Mouse (Mus musculus): Measurements from ENCODE around the gene Syt1. TPM values are rescaled to one million over a fixed set of nuclear protein-coding genes. Genes with fewer than 3 reads are reported as not detected.

Syt1 gene
- polyA plus RNA-seq, 1 experiment from 2014 or later, result 1.0 TPM

GRCm38 (mm10) chr10:108763722-108764121 lies 247.1 kb downstream of the Syt1 start:
- no peak overlapping the region for H3K4me3 ChIP-seq (ENCODE audit: low read length)
- H3K9ac ChIP-seq (ENCODE audit: low read depth, low read length), result no peak overlapping the region
- H3K27me3 ChIP-seq (ENCODE audit: control insufficient read depth, insufficient read depth, low read length), result no peaks in the 10 kb centered on the region
- H3K4me2 ChIP-seq (replicated peaks; ENCODE audit: low read depth, low read length), result no peak overlapping the region
- H3K4me1 ChIP-seq (ENCODE audit: control insufficient read depth, insufficient read depth, low read length), result no peaks in the 10 kb centered on the region
- no peak for ATAC-seq (ENCODE audit: low FRiP score, low TSS enrichment)
- no peak overlapping the region for H3K27ac ChIP-seq (ENCODE audit: low read depth, low read length)
- H3K36me3 ChIP-seq (ENCODE audit: control insufficient read depth, insufficient read depth, low read length), result no peaks in the 10 kb centered on the region
- no peaks in the 10 kb centered on the region for H3K9me3 ChIP-seq (ENCODE audit: control insufficient read depth, low read length)
- 90% methylated on average over 6 of the region's 6 CpGs for WGBS

- no peak for ATAC-seq (ENCODE audit: low FRiP score, low TSS enrichment)
- Histone ChIP-seq H3K9me3 (ENCODE audit: control insufficient read depth, low read length) (no peaks in the 10 kb centered on the region), H3K4me1 (ENCODE audit: control insufficient read depth, insufficient read depth, low read length) (no peaks in the 10 kb centered on the region), H3K27ac (ENCODE audit: low read depth, low read length) (no peak overlapping the region), H3K9ac (ENCODE audit: low read depth, low read length) (no peak overlapping the region), H3K4me2 (replicated peaks; ENCODE audit: low read depth, low read length) (no peak overlapping the region), H3K27me3 (ENCODE audit: control insufficient read depth, insufficient read depth, low read length) (no peaks in the 10 kb centered on the region), H3K4me3 (ENCODE audit: low read length) (no peak overlapping the region), H3K36me3 (ENCODE audit: control insufficient read depth, insufficient read depth, low read length) (no peaks in the 10 kb centered on the region)
- WGBS, result 85% methylated on average over 2 of the region's 2 CpGs
These were observed 257.5 kb downstream of the Syt1 start for GRCm38 (mm10) chr10:108753304-108753703.

- H3K9me3 ChIP-seq (ENCODE audit: control insufficient read depth, low read length), result no peaks in the 10 kb centered on the region
- H3K36me3 ChIP-seq (ENCODE audit: control insufficient read depth, insufficient read depth, low read length), result no peaks in the 10 kb centered on the region
- no peaks in the 10 kb centered on the region for H3K4me1 ChIP-seq (ENCODE audit: control insufficient read depth, insufficient read depth, low read length)
- H3K27ac ChIP-seq (ENCODE audit: low read depth, low read length), result no peak overlapping the region
- no peak overlapping the region for H3K4me3 ChIP-seq (ENCODE audit: low read length)
- no peak overlapping the region for H3K9ac ChIP-seq (ENCODE audit: low read depth, low read length)
- WGBS, result 85% methylated on average over 2 of the region's 2 CpGs
- no peak overlapping the region for H3K4me2 ChIP-seq (replicated peaks; ENCODE audit: low read depth, low read length)
- ATAC-seq (ENCODE audit: low FRiP score, low TSS enrichment), result no peak
- H3K27me3 ChIP-seq (ENCODE audit: control insufficient read depth, insufficient read depth, low read length), result no peaks in the 10 kb centered on the region
These were observed 267.0 kb downstream of the Syt1 start for GRCm38 (mm10) chr10:108743759-108744158.

GRCm38 (mm10) chr10:108733982-108734381 lies 276.8 kb downstream of the Syt1 start:
- H3K4me1 ChIP-seq (ENCODE audit: control insufficient read depth, insufficient read depth, low read length), result no peaks in the 10 kb centered on the region
- H3K4me2 ChIP-seq (replicated peaks; ENCODE audit: low read depth, low read length), result no peak overlapping the region
- H3K9ac ChIP-seq (ENCODE audit: low read depth, low read length), result no peak overlapping the region
- H3K27ac ChIP-seq (ENCODE audit: low read depth, low read length), result no peak overlapping the region
- H3K36me3 ChIP-seq (ENCODE audit: control insufficient read depth, insufficient read depth, low read length), result no peaks in the 10 kb centered on the region
- H3K4me3 ChIP-seq (ENCODE audit: low read length), result no peak overlapping the region
- WGBS, result 56% methylated on average over 2 of the region's 2 CpGs
- H3K27me3 ChIP-seq (ENCODE audit: control insufficient read depth, insufficient read depth, low read length), result no peaks in the 10 kb centered on the region
- no peaks in the 10 kb centered on the region for H3K9me3 ChIP-seq (ENCODE audit: control insufficient read depth, low read length)
- peak; percentile 64; the same call in 1 of the 2 replicates for ATAC-seq (ENCODE audit: low FRiP score, low TSS enrichment)

GRCm38 (mm10) chr10:108728961-108729360 lies 281.8 kb downstream of the Syt1 start:
- 81% methylated on average over 8 of the region's 8 CpGs for WGBS
- no peak overlapping the region for H3K9ac ChIP-seq (ENCODE audit: low read depth, low read length)
- no peaks in the 10 kb centered on the region for H3K4me1 ChIP-seq (ENCODE audit: control insufficient read depth, insufficient read depth, low read length)
- no peaks in the 10 kb centered on the region for H3K36me3 ChIP-seq (ENCODE audit: control insufficient read depth, insufficient read depth, low read length)
- H3K4me3 ChIP-seq (ENCODE audit: low read length), result no peak overlapping the region
- ATAC-seq (ENCODE audit: low FRiP score, low TSS enrichment), result no peak
- no peaks in the 10 kb centered on the region for H3K27me3 ChIP-seq (ENCODE audit: control insufficient read depth, insufficient read depth, low read length)
- no peak overlapping the region for H3K27ac ChIP-seq (ENCODE audit: low read depth, low read length)
- no peaks in the 10 kb centered on the region for H3K9me3 ChIP-seq (ENCODE audit: control insufficient read depth, low read length)
- no peak overlapping the region for H3K4me2 ChIP-seq (replicated peaks; ENCODE audit: low read depth, low read length)

- Histone ChIP-seq H3K9me3 (ENCODE audit: control insufficient read depth, low read length) (no peaks in the 10 kb centered on the region), H3K36me3 (ENCODE audit: control insufficient read depth, insufficient read depth, low read length) (no peaks in the 10 kb centered on the region), H3K4me1 (ENCODE audit: control insufficient read depth, insufficient read depth, low read length) (no peaks in the 10 kb centered on the region), H3K4me2 (replicated peaks; ENCODE audit: low read depth, low read length) (no peak overlapping the region), H3K27ac (ENCODE audit: low read depth, low read length) (no peak overlapping the region), H3K4me3 (ENCODE audit: low read length) (no peak overlapping the region), H3K9ac (ENCODE audit: low read depth, low read length) (no peak overlapping the region), H3K27me3 (ENCODE audit: control insufficient read depth, insufficient read depth, low read length) (no peaks in the 10 kb centered on the region)
- no peak for ATAC-seq (ENCODE audit: low FRiP score, low TSS enrichment)
- WGBS, result 89% methylated on average over 4 of the region's 4 CpGs
These were observed 284.4 kb downstream of the Syt1 start for GRCm38 (mm10) chr10:108726391-108726790.

- WGBS, result 95% methylated on average over 3 of the region's 3 CpGs
- Histone ChIP-seq H3K4me3 (ENCODE audit: low read length) (no peak overlapping the region), H3K4me2 (replicated peaks; ENCODE audit: low read depth, low read length) (no peak overlapping the region), H3K27me3 (ENCODE audit: control insufficient read depth, insufficient read depth, low read length) (no peaks in the 10 kb centered on the region), H3K9ac (ENCODE audit: low read depth, low read length) (no peak overlapping the region), H3K9me3 (ENCODE audit: control insufficient read depth, low read length) (no peaks in the 10 kb centered on the region), H3K36me3 (ENCODE audit: control insufficient read depth, insufficient read depth, low read length) (no peaks in the 10 kb centered on the region), H3K4me1 (ENCODE audit: control insufficient read depth, insufficient read depth, low read length) (no peaks in the 10 kb centered on the region), H3K27ac (ENCODE audit: low read depth, low read length) (no peak overlapping the region)
- ATAC-seq (ENCODE audit: low FRiP score, low TSS enrichment), result no peak
These were observed 285.9 kb downstream of the Syt1 start for GRCm38 (mm10) chr10:108724878-108725277.

GRCm38 (mm10) chr10:108710514-108710913 lies 300.3 kb downstream of the Syt1 start:
- H3K9me3 ChIP-seq (ENCODE audit: control insufficient read depth, low read length), result no peaks in the 10 kb centered on the region
- no peaks in the 10 kb centered on the region for H3K36me3 ChIP-seq (ENCODE audit: control insufficient read depth, insufficient read depth, low read length)
- H3K9ac ChIP-seq (ENCODE audit: low read depth, low read length), result no peak overlapping the region
- no peak overlapping the region for H3K27ac ChIP-seq (ENCODE audit: low read depth, low read length)
- no peak for ATAC-seq (ENCODE audit: low FRiP score, low TSS enrichment)
- H3K27me3 ChIP-seq (ENCODE audit: control insufficient read depth, insufficient read depth, low read length), result no peaks in the 10 kb centered on the region
- H3K4me2 ChIP-seq (replicated peaks; ENCODE audit: low read depth, low read length), result no peak overlapping the region
- WGBS, result 56% methylated on average over 5 of the region's 5 CpGs
- no peak overlapping the region for H3K4me3 ChIP-seq (ENCODE audit: low read length)
- no peaks in the 10 kb centered on the region for H3K4me1 ChIP-seq (ENCODE audit: control insufficient read depth, insufficient read depth, low read length)

- Histone ChIP-seq H3K9ac (ENCODE audit: low read depth, low read length) (no peak overlapping the region), H3K27ac (ENCODE audit: low read depth, low read length) (no peak overlapping the region), H3K4me2 (replicated peaks; ENCODE audit: low read depth, low read length) (no peak overlapping the region), H3K27me3 (ENCODE audit: control insufficient read depth, insufficient read depth, low read length) (no peaks in the 10 kb centered on the region), H3K9me3 (ENCODE audit: control insufficient read depth, low read length) (no peaks in the 10 kb centered on the region), H3K36me3 (ENCODE audit: control insufficient read depth, insufficient read depth, low read length) (no peaks in the 10 kb centered on the region), H3K4me1 (ENCODE audit: control insufficient read depth, insufficient read depth, low read length) (no peaks in the 10 kb centered on the region), H3K4me3 (ENCODE audit: low read length) (no peak overlapping the region)
- WGBS, result 88% methylated on average over 3 of the region's 3 CpGs
- no peak for ATAC-seq (ENCODE audit: low FRiP score, low TSS enrichment)
These were observed 305.1 kb downstream of the Syt1 start for GRCm38 (mm10) chr10:108705658-108706057.
